ENCODE assay signal across 25 mouse cellular contexts in genomic region chr16:3896553-3896952, GRCm38 (mm10). TPM values are rescaled to one million over a fixed set of nuclear protein-coding genes. Genes with fewer than 3 reads are reported as not detected.
A peak's percentile ranks its signal among the peaks of the same experiment; 100 is the strongest.
DNase-seq lines count a peak whose midpoint lies in the region; ATAC-seq and TF ChIP-seq lines count a peak whose summit lies in the region.
"Had no signal": no experiment of that assay in that cellular context is flagged by ENCODE, and none has a peak within 500 bp of the region (broad histone marks: within the 10 kb centered on the region; RNA-seq: fewer than 3 reads in every experiment).

No protein-coding gene starts in this region.

- peaks cover 41% of the 10 kb centered on the region for H3K36me3 ChIP-seq in intestine, embryonic 15.5 days
- H3K36me3 ChIP-seq in intestine, postnatal 0 days (ENCODE audit: control insufficient read depth, insufficient read depth), result peaks cover 31% of the 10 kb centered on the region
- peaks cover 15% of the 10 kb centered on the region for H3K36me3 ChIP-seq in stomach, postnatal 0 days (ENCODE audit: control insufficient read depth, insufficient read depth, low read length)

- no peaks in the 10 kb centered on the region for H3K27me3 ChIP-seq in intestine, embryonic 15.5 days (replicated peaks)
- H3K27me3 ChIP-seq in intestine, postnatal 0 days (replicated peaks; ENCODE audit: control insufficient read depth, insufficient read depth, low read length), result no peaks in the 10 kb centered on the region
- H3K27me3 ChIP-seq in stomach, postnatal 0 days (ENCODE audit: control insufficient read depth, insufficient read depth, low read length), result no peaks in the 10 kb centered on the region
- H3K27me3 ChIP-seq: CH12.LX; embryonic facial prominence, embryonic 13.5 days; embryonic facial prominence, embryonic 15.5 days; forebrain, embryonic 12.5 days; Patski had no signal

- peak; percentile 75 for ATAC-seq in intestine, embryonic 15.5 days
- peak; percentile 66 for ATAC-seq in intestine, postnatal 0 days
- 0 out of 2 replicates have a peak, but pooled peaks have one; percentile 36 for ATAC-seq in stomach, postnatal 0 days (ENCODE audit: low FRiP score, low TSS enrichment)
- ATAC-seq: forebrain, embryonic 14.5 days; forebrain, embryonic 16.5 days; Patski had no signal

- no peaks in the 10 kb centered on the region for H3K9me3 ChIP-seq in intestine, embryonic 15.5 days
- no peaks in the 10 kb centered on the region for H3K9me3 ChIP-seq in intestine, postnatal 0 days (ENCODE audit: control insufficient read depth)
- H3K9me3 ChIP-seq in stomach, postnatal 0 days (ENCODE audit: control insufficient read depth, low read length), result no peaks in the 10 kb centered on the region
- H3K9me3 ChIP-seq: embryonic facial prominence, embryonic 13.5 days; embryonic facial prominence, embryonic 15.5 days; forebrain, embryonic 10.5 days; forebrain, embryonic 12.5 days; G1E had no signal

- H3K27ac ChIP-seq in intestine, embryonic 15.5 days, result no peak overlapping the region
- 0 out of 2 replicates have a peak overlapping the region, but pooled peaks have one; percentile 57 for H3K27ac ChIP-seq in intestine, postnatal 0 days (ENCODE audit: low read depth, low read length)
- H3K27ac ChIP-seq in stomach, postnatal 0 days (replicated peaks), result no peak overlapping the region
- H3K27ac ChIP-seq: embryonic facial prominence, embryonic 13.5 days; embryonic facial prominence, embryonic 15.5 days; forebrain, embryonic 10.5 days; forebrain, embryonic 12.5 days had no signal

- H3K4me3 ChIP-seq in intestine, embryonic 15.5 days (replicated peaks), result no peak overlapping the region
- H3K4me3 ChIP-seq in intestine, postnatal 0 days (ENCODE audit: low read depth, low read length), result no peak overlapping the region
- no peak overlapping the region for H3K4me3 ChIP-seq in stomach, postnatal 0 days (ENCODE audit: low read depth, low read length)
- H3K4me3 ChIP-seq: embryonic facial prominence, embryonic 13.5 days; embryonic facial prominence, embryonic 15.5 days; erythroblast, embryonic 14.5 days; forebrain, embryonic 10.5 days; forebrain, embryonic 12.5 days had no signal

- WGBS in intestine, embryonic 15.5 days, result 77% methylated on average over 1 of the region's 1 CpGs
- WGBS in intestine, postnatal 0 days, result 58% methylated on average over 1 of the region's 1 CpGs
- 88% methylated on average over 1 of the region's 1 CpGs for WGBS in stomach, postnatal 0 days

- H3K9ac ChIP-seq in intestine, embryonic 15.5 days, result no peak overlapping the region
- H3K9ac ChIP-seq in intestine, postnatal 0 days (ENCODE audit: low read depth, low read length), result no peak overlapping the region
- H3K9ac ChIP-seq in stomach, postnatal 0 days (ENCODE audit: low read length), result no peak overlapping the region
- H3K9ac ChIP-seq: embryonic facial prominence, embryonic 13.5 days; embryonic facial prominence, embryonic 15.5 days; forebrain, embryonic 12.5 days had no signal

- DNase-seq in stomach, postnatal 0 days (ENCODE audit: low spot score), result no peak
- no peak for DNase-seq in kidney, postnatal 25 days
- DNase-seq in thymus, adult 18-20 months, result no peak
- DNase-seq: adrenal gland, adult 8-10 months; adrenal gland, postnatal 14 days; adrenal gland, postnatal 36 days; B cell, adult 2 months; cerebellum, adult 11-12 months; cerebellum, adult 2 months; cerebellum, adult 9-11 months; cerebellum, postnatal 14 days; cerebellum, postnatal 36 days; embryo, embryonic 11 days had no signal

- TF ChIP-seq EP300 in stomach, postnatal 0 days (optimal IDR thresholded peaks at IDR 0.05), result no peak

- no peak overlapping the region for H3K4me2 ChIP-seq in intestine, embryonic 15.5 days (replicated peaks)
- H3K4me2 ChIP-seq in intestine, postnatal 0 days (replicated peaks; ENCODE audit: low read depth), result no peak overlapping the region
- no peak overlapping the region for H3K4me2 ChIP-seq in stomach, postnatal 0 days (replicated peaks; ENCODE audit: low read depth)
- H3K4me2 ChIP-seq: embryonic facial prominence, embryonic 13.5 days; embryonic facial prominence, embryonic 15.5 days; forebrain, embryonic 12.5 days had no signal

- TF ChIP-seq CTCF in intestine, postnatal 0 days (IDR thresholded peaks at IDR 0.05; ENCODE audit: low read depth), result no peak
- no peak for TF ChIP-seq CTCF in stomach, postnatal 0 days (IDR thresholded peaks at IDR 0.05; ENCODE audit: low read depth)

- H3K4me1 ChIP-seq in intestine, embryonic 15.5 days (replicated peaks), result 0 out of 2 replicates have a peak, but pooled peaks cover 3% of the 10 kb centered on the region
- H3K4me1 ChIP-seq in intestine, postnatal 0 days (replicated peaks; ENCODE audit: control insufficient read depth, insufficient read depth, low read length), result no peaks in the 10 kb centered on the region
- no peaks in the 10 kb centered on the region for H3K4me1 ChIP-seq in stomach, postnatal 0 days (replicated peaks; ENCODE audit: control insufficient read depth, insufficient read depth)
- H3K4me1 ChIP-seq: embryonic facial prominence, embryonic 15.5 days; forebrain, embryonic 10.5 days; forebrain, embryonic 12.5 days had no signal

RNA-seq across cellular contexts. Expression of gene 1700037C18Rik, which starts 11.9 kb away (rescaled TPM):
- 5.0 and 6.2 TPM in 2 replicates for polyA plus RNA-seq in intestine, embryonic 15.5 days (2015; fragmentation: Nextera tagmentation; extraction: Ambion mirVana)
- polyA plus RNA-seq in intestine, postnatal 0 days (2015; fragmentation: Nextera tagmentation; extraction: Ambion mirVana), result 5.5 and 6.4 TPM in 2 replicates
- 8.3 and 8.5 TPM in 2 replicates for polyA plus RNA-seq in stomach, postnatal 0 days (2015; fragmentation: Nextera tagmentation; extraction: Ambion mirVana)

RNA-seq across cellular contexts. Expression of gene Cluap1, which starts 12.0 kb away (rescaled TPM):
- polyA plus RNA-seq in intestine, embryonic 15.5 days (2015; fragmentation: Nextera tagmentation; extraction: Ambion mirVana), result 18.1 and 21.5 TPM in 2 replicates
- polyA plus RNA-seq in intestine, postnatal 0 days (2015; fragmentation: Nextera tagmentation; extraction: Ambion mirVana), result 9.1 and 9.2 TPM in 2 replicates
- polyA plus RNA-seq in stomach, postnatal 0 days (2015; fragmentation: Nextera tagmentation; extraction: Ambion mirVana), result 13.6 and 13.8 TPM in 2 replicates

RNA-seq across cellular contexts. Expression of gene Gm20695, which starts 12.1 kb away (rescaled TPM):
- 1.2 and 1.6 TPM in 2 replicates for polyA plus RNA-seq in intestine, embryonic 15.5 days (2015; fragmentation: Nextera tagmentation; extraction: Ambion mirVana)
- 0.72 and 1.2 TPM in 2 replicates for polyA plus RNA-seq in intestine, postnatal 0 days (2015; fragmentation: Nextera tagmentation; extraction: Ambion mirVana)
- polyA plus RNA-seq in stomach, postnatal 0 days (2015; fragmentation: Nextera tagmentation; extraction: Ambion mirVana), result 0.75 and 1.9 TPM in 2 replicates
- polyA plus RNA-seq: erythroblast, embryonic 14.5 days; G1E had no signal

RNA-seq across cellular contexts. Expression of gene Zfp597, which starts 12.2 kb away (rescaled TPM):
- 4.2 and 5.1 TPM in 2 replicates for polyA plus RNA-seq in intestine, embryonic 15.5 days (2015; fragmentation: Nextera tagmentation; extraction: Ambion mirVana)
- polyA plus RNA-seq in intestine, postnatal 0 days (2015; fragmentation: Nextera tagmentation; extraction: Ambion mirVana), result 2.2 and 2.7 TPM in 2 replicates
- 2.2 and 3.5 TPM in 2 replicates for polyA plus RNA-seq in stomach, postnatal 0 days (2015; fragmentation: Nextera tagmentation; extraction: Ambion mirVana)

RNA-seq across cellular contexts. Expression of gene Naa60, which starts 24.4 kb away (rescaled TPM):
- polyA plus RNA-seq in intestine, embryonic 15.5 days (2015; fragmentation: Nextera tagmentation; extraction: Ambion mirVana), result 38.4 and 42.6 TPM in 2 replicates
- 34.0 and 35.4 TPM in 2 replicates for polyA plus RNA-seq in intestine, postnatal 0 days (2015; fragmentation: Nextera tagmentation; extraction: Ambion mirVana)
- 26.7 and 30.8 TPM in 2 replicates for polyA plus RNA-seq in stomach, postnatal 0 days (2015; fragmentation: Nextera tagmentation; extraction: Ambion mirVana)
